Mouse (Mus musculus) gastrocnemius, adult 18-20 months (tissue): ENCODE measurements around the gene Rgs7bp. TPM values are rescaled to one million over a fixed set of nuclear protein-coding genes. Genes with fewer than 3 reads are reported as not detected.
"Not testable (repeated sequence)": the region's sequence is repeated elsewhere in the genome, so short reads cannot be mapped to it uniquely, and the experiment has no call there.

Experiments used
- DNase-seq: peaks from one replicate; pipeline ENCODE4 v3.0.0; 2021; ENCODE audit warnings: low spot score
- total RNA-seq, 2 experiments: library from RNA; stranded (reverse); gene quantifications; 2 replicates each; pipeline ENCODE4 v1.2.3; 2021

The Rgs7bp gene
- total RNA-seq, 2 experiments from 2014 or later: 0.71 to 1.0 TPM

- no peak for DNase-seq
Observed at GRCm38 (mm10) chr13:104938966-104939593, 115.7 kb downstream of the Rgs7bp start.

GRCm38 (mm10) chr13:104937759-104938158 lies 117.0 kb downstream of the Rgs7bp start:
- no peak for DNase-seq

GRCm38 (mm10) chr13:104936586-104936985 lies 118.1 kb downstream of the Rgs7bp start:
- DNase-seq: no peak

GRCm38 (mm10) chr13:104931635-104932532 lies 122.8 kb downstream of the Rgs7bp start:
- no peak for DNase-seq

- no peak for DNase-seq
Observed at GRCm38 (mm10) chr13:104930814-104931213, 123.9 kb downstream of the Rgs7bp start.

GRCm38 (mm10) chr13:104918663-104919062 lies 136.1 kb downstream of the Rgs7bp start:
- no peak for DNase-seq

GRCm38 (mm10) chr13:104916771-104917170 lies 138.0 kb downstream of the Rgs7bp start:
- DNase-seq: not testable (repeated sequence)

GRCm38 (mm10) chr13:104916106-104916505 lies 138.6 kb downstream of the Rgs7bp start:
- no peak for DNase-seq

GRCm38 (mm10) chr13:104914288-104914895 lies 140.3 kb downstream of the Rgs7bp start:
- DNase-seq: no peak

- not testable (repeated sequence) for DNase-seq
Observed at GRCm38 (mm10) chr13:104911626-104912025, 143.1 kb downstream of the Rgs7bp start.

- DNase-seq: not testable (repeated sequence)
Observed at GRCm38 (mm10) chr13:104911006-104911405, 143.7 kb downstream of the Rgs7bp start.

- no peak for DNase-seq
Observed at GRCm38 (mm10) chr13:104908691-104909090, 146.0 kb downstream of the Rgs7bp start.

Other genes with a start within 250 kb of the Rgs7bp start
- gene Cwc27, start 237.8 kb downstream of the Rgs7bp start, total RNA-seq: 10 to 100 TPM; 11.0 to 11.8 TPM
- gene Shisal2b, start 191.0 kb downstream of the Rgs7bp start, total RNA-seq: not detected
- gene 4933425L06Rik, start 27.2 kb upstream of the Rgs7bp start, total RNA-seq: not detected
- gene Rnf180, start 239.9 kb upstream of the Rgs7bp start, total RNA-seq: under 1 TPM; 0.14 to 0.21 TPM